Mouse (Mus musculus) gastrocnemius, postnatal 25 days (tissue): ENCODE data around the gene Plgrkt. TPM values are rescaled to one million over a fixed set of nuclear protein-coding genes. Genes with fewer than 3 reads are reported as not detected.
"Not testable (repeated sequence)": the region's sequence is repeated elsewhere in the genome, so short reads cannot be mapped to it uniquely, and the experiment has no call there.

Experiments
- DNase-seq: peaks from one replicate; pipeline ENCODE4 v3.0.0; 2022
- long read RNA-seq, 2 experiments: library from polyadenylated mRNA; stranded (forward); transcript quantifications; one replicate each; pipeline ENCODE4 v2.0.0; 2021
- total RNA-seq, 2 experiments: library from RNA; stranded (reverse); gene quantifications; 1 replicate in 1 of 2; 2 replicates in 1 of 2; pipeline ENCODE4 v1.2.3; 2021

Gene Plgrkt
- total RNA-seq: 10 to 100 TPM; 13.7 to 15.1 TPM
- long read RNA-seq, experiment 1, transcript Plgrkt-208 (6 exons, 1,020 nt): major isoform, 20 of 30 reads
- long read RNA-seq, experiment 1, transcript Plgrkt-209 (4 exons, 604 nt): minor isoform, 8 of 30 reads
- long read RNA-seq, experiment 1, partial matches to known transcripts: 0 of 30 reads
- long read RNA-seq, experiment 1, other reads (novel, unspliced or antisense): 2 of 30 reads
- long read RNA-seq, experiment 2, transcript Plgrkt-208 (6 exons, 1,020 nt): major isoform, 10 of 13 reads
- long read RNA-seq, experiment 2, partial matches to known transcripts: 1 of 13 reads
- long read RNA-seq, experiment 2, other reads (novel, unspliced or antisense): 1 of 13 reads

DNA sequence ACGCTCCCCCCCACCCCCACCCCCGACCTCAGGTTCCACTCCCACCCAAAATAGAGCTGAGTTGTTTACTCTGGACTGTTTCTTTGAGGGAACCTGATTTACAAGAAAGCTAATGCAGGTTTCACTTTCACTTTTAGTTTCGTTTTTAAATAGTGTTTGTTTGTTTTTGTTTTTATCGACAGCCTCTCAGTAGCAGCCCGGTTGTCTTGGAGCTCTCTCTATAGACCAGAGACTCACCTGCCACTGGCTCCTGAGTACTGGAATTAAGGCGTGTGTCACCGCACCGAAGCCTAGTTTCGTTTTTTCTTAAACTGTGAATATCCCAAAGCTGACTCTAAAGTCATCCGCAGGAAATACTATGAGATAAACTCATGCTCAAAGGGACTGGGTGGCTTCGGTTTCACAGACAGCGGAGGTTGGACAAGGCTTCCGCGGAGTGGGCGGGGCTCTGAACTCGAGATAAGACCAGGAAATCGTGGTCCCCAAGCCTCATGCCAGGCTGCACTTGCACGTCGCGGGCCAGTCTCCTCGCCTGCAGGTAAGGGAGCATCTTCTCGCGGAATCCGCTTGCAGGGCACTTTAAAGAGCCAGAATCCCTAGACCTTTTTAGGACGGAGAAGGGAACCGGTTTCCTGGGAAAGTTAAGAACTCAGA lies at the start of gene Plgrkt, which contains the start of gene Cd274:
TSS of gene Plgrkt (minus strand) at position 422 of the 654 bp plus-strand sequence.
TSS of gene Cd274 (plus strand) at position 487 of the 654 bp plus-strand sequence.
- DNase-seq: peak; percentile 68

GRCm38 (mm10) chr19:29416393-29416902 lies 49.3 kb upstream of the Plgrkt start:
- DNase-seq: no peak

GRCm38 (mm10) chr19:29414917-29415316 lies 47.7 kb upstream of the Plgrkt start:
- not testable (repeated sequence) for DNase-seq

GRCm38 (mm10) chr19:29414513-29414912 lies 47.3 kb upstream of the Plgrkt start:
- no peak for DNase-seq

- DNase-seq: no peak
Measured at GRCm38 (mm10) chr19:29412476-29413420, 45.6 kb upstream of the Plgrkt start.

DNA sequence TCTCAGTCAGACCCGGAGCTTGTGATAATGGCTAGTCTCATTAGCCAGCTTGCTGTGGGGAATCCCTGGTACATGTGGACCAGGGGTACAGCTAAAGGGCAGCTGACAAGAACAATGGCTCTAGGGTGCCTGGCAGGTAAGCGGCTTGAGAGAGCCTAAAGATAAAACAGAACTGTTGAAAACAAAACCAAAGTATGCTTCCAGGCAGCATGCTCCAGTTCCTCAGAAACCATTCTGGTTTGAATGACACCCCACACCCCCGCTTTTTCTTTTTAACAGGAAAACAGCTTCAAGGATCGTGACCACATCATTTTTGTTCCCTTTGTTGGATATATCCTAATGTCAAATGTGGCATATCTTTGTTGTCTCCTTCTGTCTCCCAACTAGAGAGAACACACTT lies 43.4 kb upstream of the Plgrkt start, which contains the start of gene Pdcd1lg2:
TSS of gene Pdcd1lg2 (plus strand) at position 301 of the 400 bp plus-strand sequence.
- DNase-seq: no peak

DNA sequence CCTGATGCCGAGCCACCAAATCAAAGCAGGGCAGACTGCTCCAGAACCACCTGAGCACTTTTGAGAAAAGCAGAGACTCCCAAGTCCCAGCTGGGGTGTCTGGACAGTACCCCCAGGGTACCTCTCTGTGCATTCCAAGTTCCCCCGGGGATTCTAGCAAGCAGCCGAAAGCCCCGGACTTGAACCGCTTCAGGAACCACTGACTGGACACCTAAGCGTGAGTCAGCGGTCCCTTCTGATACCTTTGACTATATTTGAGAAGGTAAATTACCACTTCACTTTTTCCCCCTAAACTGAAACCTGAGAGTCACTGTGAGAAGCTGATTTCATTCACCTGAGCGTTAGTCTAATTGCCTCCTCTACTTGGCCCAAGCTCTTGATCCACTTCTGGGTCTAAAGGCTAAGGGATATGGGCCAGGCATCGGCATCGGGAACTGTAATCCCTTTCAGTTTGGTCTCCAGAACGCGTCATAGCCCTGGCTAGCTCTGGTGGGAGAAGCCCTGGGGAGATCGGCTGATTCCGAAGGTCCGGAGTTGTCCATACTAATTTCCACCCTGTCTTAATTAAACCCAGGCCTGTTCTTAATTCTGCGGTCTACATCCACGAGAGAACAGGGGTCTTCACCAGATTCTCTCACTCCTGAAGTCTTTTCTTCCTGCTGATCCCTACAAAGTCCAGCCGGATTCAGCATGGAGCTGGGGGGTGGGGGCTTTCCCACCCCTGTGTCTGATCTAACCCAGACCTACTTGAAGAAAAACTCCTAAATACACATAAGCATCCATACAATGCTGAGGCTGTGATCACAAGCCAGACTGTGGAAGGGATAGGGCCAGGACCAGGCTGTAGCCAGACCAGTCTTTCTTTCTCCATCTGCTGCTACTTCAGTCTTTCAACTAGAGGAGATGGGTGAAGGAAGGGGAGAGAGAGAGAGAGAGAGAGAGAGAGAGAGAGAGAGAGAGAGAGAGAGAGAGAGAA lies 39.1 kb upstream of the Plgrkt start:
- no peak for DNase-seq

- DNase-seq: no peak
Measured at GRCm38 (mm10) chr19:29405388-29405787, 38.2 kb upstream of the Plgrkt start.

GRCm38 (mm10) chr19:29403251-29403650 lies 36.1 kb upstream of the Plgrkt start:
- DNase-seq: no peak

- no peak for DNase-seq
Measured at GRCm38 (mm10) chr19:29402621-29403020, 35.4 kb upstream of the Plgrkt start.

DNA sequence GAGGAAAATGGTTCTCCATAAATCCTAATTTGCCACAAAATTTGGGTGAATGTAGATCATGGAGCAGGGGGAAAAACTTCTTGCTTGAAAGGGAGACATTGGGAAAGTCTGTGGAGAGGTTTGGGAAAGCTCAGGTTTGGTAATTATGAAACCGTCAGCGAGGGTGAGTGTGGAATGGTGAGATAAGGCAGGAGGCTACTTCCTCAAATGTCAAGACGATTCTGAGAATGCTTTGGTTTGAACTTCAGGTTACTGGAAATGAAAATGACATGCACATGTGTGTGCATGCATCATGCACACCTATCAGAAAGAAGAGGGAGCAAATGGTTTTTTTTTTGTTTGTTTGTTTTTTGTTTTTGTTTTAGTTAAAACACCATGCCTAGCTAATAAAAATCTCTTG lies 33.3 kb upstream of the Plgrkt start:
- DNase-seq: no peak

- DNase-seq: no peak
Measured at GRCm38 (mm10) chr19:29399786-29400185, 32.6 kb upstream of the Plgrkt start.

GRCm38 (mm10) chr19:29396353-29396752 lies 29.2 kb upstream of the Plgrkt start:
- no peak for DNase-seq

- DNase-seq: no peak
Measured at GRCm38 (mm10) chr19:29394721-29395120, 27.5 kb upstream of the Plgrkt start.

GRCm38 (mm10) chr19:29393333-29393732 lies 26.1 kb upstream of the Plgrkt start:
- DNase-seq: no peak

DNA sequence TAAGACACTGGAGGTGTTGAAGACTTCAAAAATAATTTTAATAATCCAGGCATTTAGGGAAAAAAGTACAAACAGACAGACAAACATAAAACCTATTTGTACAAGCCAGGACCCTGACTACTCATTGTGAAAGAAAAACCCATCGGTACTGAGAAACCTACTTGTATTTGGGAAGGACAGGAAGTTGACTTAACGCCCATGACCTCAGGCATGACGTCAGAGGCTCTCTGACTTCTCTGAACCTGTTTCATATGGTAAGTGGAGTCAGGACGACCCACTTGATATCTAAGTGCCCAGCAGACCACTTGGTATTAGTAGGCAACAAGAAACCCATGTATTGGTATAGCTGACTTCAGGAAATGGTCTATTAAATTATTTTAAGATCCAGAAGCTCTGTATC lies 24.1 kb upstream of the Plgrkt start:
- no peak for DNase-seq

DNA sequence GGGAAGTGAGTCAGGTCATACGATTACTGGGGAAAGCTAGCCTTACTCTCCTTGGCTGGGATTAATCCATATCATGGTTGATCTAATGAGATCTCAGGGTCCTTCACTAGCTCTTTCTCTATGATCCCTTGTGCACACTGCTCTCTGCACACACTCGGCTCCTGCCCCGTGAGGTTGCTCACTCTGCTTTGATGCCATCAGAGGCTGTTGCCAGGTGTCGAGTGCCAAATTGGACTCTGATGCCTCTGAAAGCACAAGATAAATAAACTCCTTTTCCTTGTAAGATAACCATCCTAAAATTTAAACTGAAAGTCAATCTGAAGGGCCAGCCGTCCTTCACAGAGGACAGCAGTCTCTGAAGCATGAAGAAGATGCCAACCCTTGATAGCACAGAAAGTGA lies 23.3 kb upstream of the Plgrkt start:
- no peak for DNase-seq

DNA sequence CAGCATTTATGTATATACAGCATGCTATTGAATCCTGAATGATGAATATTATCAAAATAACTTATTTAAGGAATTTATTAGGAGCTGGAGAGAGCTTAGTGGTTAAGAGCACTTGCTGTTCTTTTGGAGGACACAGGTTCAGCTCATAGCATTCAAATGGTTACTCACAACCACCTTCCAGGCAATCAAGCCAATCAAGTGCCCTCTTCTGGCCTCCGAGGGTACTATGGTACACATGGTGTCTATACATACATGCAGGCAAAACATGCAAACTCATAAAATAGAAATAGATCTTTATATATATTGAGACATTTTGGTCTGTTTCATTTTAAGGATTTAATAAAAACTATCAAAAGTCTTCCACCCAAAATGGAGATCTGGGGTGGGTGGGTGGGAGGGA lies 21.6 kb upstream of the Plgrkt start:
- DNase-seq: no peak

GRCm38 (mm10) chr19:29385822-29386221 lies 18.6 kb upstream of the Plgrkt start:
- no peak for DNase-seq

DNA sequence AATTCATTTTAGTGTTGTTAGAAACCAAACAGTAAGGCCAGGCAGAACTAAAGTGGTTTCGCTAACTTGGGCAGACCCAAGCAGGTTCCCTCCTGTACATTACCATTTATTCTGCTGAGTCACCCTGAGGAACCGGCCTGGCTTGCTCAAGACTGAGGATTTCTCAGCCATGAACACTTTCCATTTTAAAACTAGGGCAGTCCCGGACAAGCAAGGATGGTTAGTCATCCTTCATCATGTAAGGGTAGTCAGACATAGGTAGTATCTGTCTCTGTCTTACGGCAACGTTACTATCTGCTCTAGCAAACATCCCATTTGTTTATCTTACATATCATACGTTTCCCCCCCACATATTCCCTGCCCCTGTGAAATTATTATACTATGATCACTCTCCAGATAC lies 17.8 kb upstream of the Plgrkt start:
- no peak for DNase-seq

GRCm38 (mm10) chr19:29384412-29384811 lies 17.2 kb upstream of the Plgrkt start:
- no peak for DNase-seq
